Mouse (Mus musculus) forebrain, embryonic 12.5 days (tissue): ENCODE measurements at regions not wholly inside any gene's neighbourhood (a gene's known extent, or its start where the extent isn't known, plus 50 kb on each side); places are given as distances from the start of the nearest gene placed in this dataset.

ENCODE experiments used
- ATAC-seq: fragments of 200-750 bp; cut with Nextera tagmentation; 2 replicates; pipeline ENCODE4 v1.8.0; 2017; ENCODE audit warnings: moderate TSS enrichment; ENCODE audit not compliant: low FRiP score
- H3K27ac ChIP-seq: fragments of 300-500 bp; sonication (generic); 2 replicates; pipeline ENCODE4 v1.5.1; 2016; ENCODE audit warnings: mild to moderate bottlenecking
- H3K27me3 ChIP-seq: fragments of 300-500 bp; sonication (generic); 2 replicates; pipeline ENCODE4 v1.6.1; 2016; ENCODE audit warnings: mild to moderate bottlenecking
- H3K36me3 ChIP-seq: fragments of 300-500 bp; sonication (generic); replicated peaks from 2 replicates; pipeline ENCODE4 v1.6.1; 2016; ENCODE audit warnings: mild to moderate bottlenecking
- H3K4me1 ChIP-seq: fragments of 300-500 bp; sonication (generic); 2 replicates; pipeline ENCODE4 v1.6.1; 2016
- H3K4me2 ChIP-seq: fragments of 300-500 bp; sonication (generic); 2 replicates; pipeline ENCODE4 v1.6.1; 2016; ENCODE audit warnings: mild to moderate bottlenecking, moderate library complexity
- H3K4me3 ChIP-seq: fragments of 300-500 bp; sonication (generic); replicated peaks from 2 replicates; pipeline ENCODE4 v1.5.1; 2016; ENCODE audit warnings: mild to moderate bottlenecking
- H3K9ac ChIP-seq: fragments of 300-500 bp; sonication (generic); 2 replicates; pipeline ENCODE4 v1.6.1; 2016; ENCODE audit warnings: mild to moderate bottlenecking
- H3K9me3 ChIP-seq: fragments of 300-500 bp; sonication (generic); 2 replicates; pipeline ENCODE4 v1.6.1; 2016
- WGBS: fragments of 180-500 bp; shearing (Covaris S2); methylation state at CpG from one replicate; pipeline ENCODE4 v1.1.7; 2016; 5-methylcytosine and 5-hydroxymethylcytosine counted together

DNA sequence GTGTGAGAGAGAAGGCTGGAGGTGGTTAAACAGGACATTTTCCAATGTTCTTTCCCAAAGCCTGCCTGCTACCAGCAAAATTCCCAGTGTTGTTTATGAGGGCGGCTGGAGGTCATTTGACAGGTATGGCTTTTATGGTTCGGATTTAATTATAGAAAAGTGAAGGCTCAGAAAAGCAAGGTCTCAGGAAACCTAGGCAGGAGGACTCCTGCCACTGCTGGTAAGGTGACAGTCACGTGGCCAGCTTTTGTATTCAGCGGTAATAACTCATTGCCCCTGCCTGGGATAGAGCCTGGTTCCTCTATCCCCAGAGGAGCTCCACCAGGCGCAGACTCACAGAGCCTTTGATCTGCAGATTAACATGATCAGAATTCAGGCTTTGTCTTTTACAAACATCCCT is 235.2 kb upstream of the Hnrnpa3 start:
- Histone ChIP-seq H3K27ac (peak overlapping the region; percentile 84), H3K9ac (no peak overlapping the region), H3K4me1 (peaks cover 35% of the 10 kb centered on the region), H3K9me3 (no peaks in the 10 kb centered on the region), H3K36me3 (no peaks in the 10 kb centered on the region), H3K4me3 (no peak overlapping the region), H3K27me3 (no peaks in the 10 kb centered on the region), H3K4me2 (peak overlapping the region; percentile 34)
- ATAC-seq, result peak; percentile 79
- WGBS, result 25% methylated on average over 5 of the region's 5 CpGs

DNA sequence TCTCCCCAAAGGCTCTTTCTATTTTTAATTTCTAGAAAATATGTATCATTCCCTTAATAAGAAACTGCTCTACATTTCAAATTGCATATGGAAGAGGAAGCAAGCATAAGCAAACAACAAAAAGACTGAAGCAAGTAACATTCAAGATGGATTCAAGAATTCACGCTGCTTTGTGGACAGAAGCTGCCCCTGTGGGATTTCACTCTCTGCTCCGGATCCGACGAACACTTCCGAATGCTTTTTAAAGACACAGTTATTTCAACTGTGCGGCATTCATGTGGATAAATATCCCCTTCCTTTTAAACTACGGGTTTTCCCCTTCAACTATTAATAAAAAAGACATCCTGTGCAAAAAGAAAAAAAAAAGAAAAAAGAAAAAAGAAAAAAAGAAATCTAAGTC is 234.7 kb upstream of the Hnrnpa3 start:
- WGBS, result 26% methylated on average over 7 of the region's 7 CpGs
- ATAC-seq, result no peak
- Histone ChIP-seq H3K9ac (no peak overlapping the region), H3K36me3 (no peaks in the 10 kb centered on the region), H3K27ac (peak overlapping the region; percentile 85), H3K4me3 (no peak overlapping the region), H3K27me3 (no peaks in the 10 kb centered on the region), H3K9me3 (no peaks in the 10 kb centered on the region), H3K4me1 (peaks cover 35% of the 10 kb centered on the region), H3K4me2 (peak overlapping the region; percentile 21; the same call in 1 of the 2 replicates)

DNA sequence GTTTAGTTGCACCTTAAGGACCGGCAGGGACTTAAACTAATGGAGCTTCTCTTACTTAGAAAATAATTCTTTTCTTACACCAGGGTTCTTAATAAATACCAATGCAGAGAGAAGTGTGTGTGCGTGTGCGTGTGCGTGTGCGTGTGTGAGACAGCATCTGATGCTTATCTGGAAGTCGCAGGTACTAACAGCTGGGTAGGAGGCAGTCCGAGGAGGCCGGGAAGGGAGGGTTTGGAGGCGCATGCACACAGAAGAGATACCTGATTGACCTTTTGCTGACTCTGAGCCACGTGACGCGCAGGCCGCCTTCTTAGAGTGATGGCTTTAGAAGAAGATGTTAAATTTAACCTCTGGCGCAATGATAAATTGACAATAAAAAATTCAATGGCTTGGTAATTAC is 234.2 kb upstream of the Hnrnpa3 start:
- Histone ChIP-seq H3K9ac (no peak overlapping the region), H3K36me3 (no peaks in the 10 kb centered on the region), H3K4me3 (no peak overlapping the region), H3K4me2 (no peak overlapping the region; the same call in 1 of the 2 replicates), H3K9me3 (no peaks in the 10 kb centered on the region), H3K27ac (peak overlapping the region; percentile 85), H3K27me3 (no peaks in the 10 kb centered on the region), H3K4me1 (peaks cover 35% of the 10 kb centered on the region)
- peak; percentile 47 for ATAC-seq
- WGBS, result 66% methylated on average over 14 of the region's 14 CpGs

DNA sequence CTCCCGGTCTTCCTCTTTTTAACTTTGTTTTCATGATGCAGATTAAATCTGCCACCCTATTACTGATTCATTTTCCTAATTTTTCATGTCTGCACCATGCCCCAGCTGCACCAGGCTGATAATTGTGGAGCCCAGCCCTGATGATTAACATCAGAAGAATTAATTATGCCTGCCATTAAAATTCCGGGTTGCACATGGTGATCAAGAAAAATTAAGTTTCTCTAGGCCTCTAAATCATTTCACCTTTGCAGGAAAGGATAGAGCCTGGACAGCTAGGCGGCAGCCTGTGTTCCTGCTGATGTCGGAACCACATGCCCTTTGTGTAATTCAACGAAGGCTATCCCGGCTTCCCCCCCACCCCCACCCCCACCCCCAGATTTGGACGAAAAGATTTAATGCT is 233.7 kb upstream of the Hnrnpa3 start:
- H3K4me3 ChIP-seq, result no peak overlapping the region
- no peak overlapping the region for H3K9ac ChIP-seq
- 18% methylated on average over 7 of the region's 7 CpGs for WGBS
- no peaks in the 10 kb centered on the region for H3K9me3 ChIP-seq
- H3K4me2 ChIP-seq, result no peak overlapping the region
- H3K27me3 ChIP-seq, result no peaks in the 10 kb centered on the region
- peak overlapping the region; percentile 85 for H3K27ac ChIP-seq
- peak; percentile 47 for ATAC-seq
- H3K36me3 ChIP-seq, result no peaks in the 10 kb centered on the region
- peaks cover 35% of the 10 kb centered on the region for H3K4me1 ChIP-seq

DNA sequence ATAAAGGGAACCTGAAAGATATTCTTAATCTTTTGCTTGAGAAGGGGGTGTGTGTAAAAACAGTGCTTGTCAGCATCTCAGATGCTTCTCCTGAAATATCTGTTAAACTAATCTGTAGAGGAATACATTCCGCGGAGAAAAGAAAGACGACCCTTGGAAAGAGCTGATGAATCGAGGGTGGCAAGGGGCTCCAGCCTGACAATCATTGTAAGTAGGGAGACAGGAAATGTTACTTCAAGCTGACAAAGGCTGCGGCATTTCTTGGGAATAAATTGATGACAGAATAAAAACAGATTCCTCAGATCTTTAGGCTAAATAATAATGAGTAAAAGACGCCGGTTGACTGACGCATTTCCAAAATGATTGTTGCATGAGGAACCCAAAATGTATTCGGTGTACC is 233.3 kb upstream of the Hnrnpa3 start:
- no peak overlapping the region for H3K9ac ChIP-seq
- H3K4me3 ChIP-seq, result no peak overlapping the region
- H3K9me3 ChIP-seq, result no peaks in the 10 kb centered on the region
- ATAC-seq, result no peak
- H3K4me2 ChIP-seq, result no peak overlapping the region
- H3K4me1 ChIP-seq, result peaks cover 33% of the 10 kb centered on the region
- H3K36me3 ChIP-seq, result no peaks in the 10 kb centered on the region
- no peaks in the 10 kb centered on the region for H3K27me3 ChIP-seq
- WGBS, result 47% methylated on average over 9 of the region's 9 CpGs
- peak overlapping the region; percentile 85 for H3K27ac ChIP-seq

DNA sequence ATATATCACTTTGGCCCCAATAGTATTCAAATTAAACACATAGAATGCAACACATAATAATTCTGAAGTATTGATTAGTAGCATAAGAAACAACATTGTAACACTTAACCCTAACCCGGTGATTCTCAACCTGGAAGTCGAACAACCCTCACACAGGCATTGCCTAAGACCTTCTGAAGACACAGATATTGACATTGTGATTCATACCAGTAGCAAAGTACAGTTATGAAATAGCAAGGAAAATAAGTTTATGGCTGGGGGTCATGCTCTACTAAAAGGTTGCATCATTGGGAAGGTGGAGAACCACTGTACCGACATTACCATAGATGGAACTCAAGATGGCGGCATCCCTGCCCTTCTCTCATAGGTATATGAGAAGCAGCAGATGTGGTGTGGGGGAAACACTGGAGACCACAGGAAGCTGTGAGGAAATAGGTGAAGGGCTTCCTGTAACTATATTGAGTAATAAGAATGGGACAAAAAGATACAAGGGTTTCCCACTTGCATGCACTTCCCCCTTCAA is 231.1 kb upstream of the Hnrnpa3 start:
- no peak overlapping the region for H3K4me2 ChIP-seq
- no peak overlapping the region for H3K9ac ChIP-seq
- ATAC-seq, result no peak
- 98% methylated on average over 4 of the region's 4 CpGs for WGBS
- H3K9me3 ChIP-seq, result no peaks in the 10 kb centered on the region
- no peaks in the 10 kb centered on the region for H3K36me3 ChIP-seq
- no peak overlapping the region for H3K27ac ChIP-seq
- H3K4me3 ChIP-seq, result no peak overlapping the region
- H3K4me1 ChIP-seq, result peaks cover 28% of the 10 kb centered on the region
- no peaks in the 10 kb centered on the region for H3K27me3 ChIP-seq

DNA sequence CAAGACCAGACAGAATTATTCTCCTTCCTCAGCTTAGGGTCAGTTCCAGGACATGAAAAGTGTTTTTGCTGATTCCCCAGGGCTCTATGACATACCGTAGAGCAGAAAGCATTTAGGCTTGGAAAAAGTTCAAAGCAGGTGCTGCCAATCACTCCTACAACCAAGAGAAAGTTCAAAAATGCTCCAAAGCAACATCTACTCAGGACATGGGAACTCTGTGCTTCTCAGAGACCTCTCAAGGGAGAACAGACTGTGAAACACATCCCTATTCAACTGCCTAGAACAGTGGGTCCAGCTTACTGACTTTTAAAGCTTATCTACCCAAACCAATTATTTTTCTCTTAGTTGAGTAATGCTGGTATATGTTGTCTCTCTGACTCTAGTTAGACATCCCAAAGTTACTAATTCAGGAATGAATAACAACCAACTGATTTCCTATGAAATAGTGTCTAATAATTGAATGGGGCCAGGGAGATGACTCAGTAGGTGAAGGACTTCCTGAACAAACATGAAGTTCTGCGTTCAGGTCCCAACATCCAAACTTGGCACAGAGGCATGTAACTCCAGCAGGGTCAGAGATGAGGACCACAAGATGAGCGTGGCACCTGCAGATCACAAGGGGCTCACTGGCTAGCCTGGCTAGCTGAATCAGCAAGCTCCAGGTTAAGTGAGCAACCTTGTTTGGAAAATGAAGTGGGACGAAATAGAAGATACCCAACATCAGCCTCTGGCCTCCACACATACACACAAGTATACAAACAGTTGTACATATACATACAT is 228.7 kb upstream of the Hnrnpa3 start:
- no peak for ATAC-seq

DNA sequence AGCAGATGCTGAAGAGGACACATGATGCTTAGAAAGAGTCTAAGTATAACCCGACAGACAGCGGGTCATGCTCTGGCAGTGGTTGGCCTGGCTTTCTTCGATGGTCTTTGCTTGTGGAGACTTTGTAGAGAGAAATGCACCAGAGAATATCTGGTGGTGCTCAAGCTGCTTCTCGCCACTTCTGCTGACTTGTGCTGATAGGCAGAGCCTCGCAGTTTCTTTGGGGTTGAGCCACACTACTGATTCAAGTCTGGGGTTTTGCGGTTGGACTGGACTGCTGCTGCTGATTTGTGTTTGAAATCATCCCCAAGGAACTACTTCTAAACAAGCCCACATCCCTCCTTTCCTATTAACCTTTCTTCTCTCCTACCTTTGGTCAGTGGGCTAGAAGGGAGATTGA is 227.1 kb upstream of the Hnrnpa3 start:
- no peaks in the 10 kb centered on the region for H3K36me3 ChIP-seq
- no peaks in the 10 kb centered on the region for H3K9me3 ChIP-seq
- no peak overlapping the region for H3K27ac ChIP-seq
- H3K4me3 ChIP-seq, result no peak overlapping the region
- no peaks in the 10 kb centered on the region for H3K27me3 ChIP-seq
- no peak for ATAC-seq
- H3K9ac ChIP-seq, result no peak overlapping the region
- no peak overlapping the region for H3K4me2 ChIP-seq
- WGBS, result 88% methylated on average over 6 of the region's 6 CpGs
- H3K4me1 ChIP-seq, result peaks cover 3% of the 10 kb centered on the region; the same call in 1 of the 2 replicates

More for the DNA sequence above, 228.7 kb upstream of the Hnrnpa3 start:
- Histone ChIP-seq H3K27ac (no peak overlapping the region), H3K9ac (no peak overlapping the region), H3K27me3 (no peaks in the 10 kb centered on the region), H3K4me1 (peaks cover 7% of the 10 kb centered on the region), H3K4me3 (no peak overlapping the region), H3K4me2 (no peak overlapping the region), H3K9me3 (no peaks in the 10 kb centered on the region), H3K36me3 (no peaks in the 10 kb centered on the region)
- 92% methylated on average over 4 of the region's 4 CpGs for WGBS

DNA sequence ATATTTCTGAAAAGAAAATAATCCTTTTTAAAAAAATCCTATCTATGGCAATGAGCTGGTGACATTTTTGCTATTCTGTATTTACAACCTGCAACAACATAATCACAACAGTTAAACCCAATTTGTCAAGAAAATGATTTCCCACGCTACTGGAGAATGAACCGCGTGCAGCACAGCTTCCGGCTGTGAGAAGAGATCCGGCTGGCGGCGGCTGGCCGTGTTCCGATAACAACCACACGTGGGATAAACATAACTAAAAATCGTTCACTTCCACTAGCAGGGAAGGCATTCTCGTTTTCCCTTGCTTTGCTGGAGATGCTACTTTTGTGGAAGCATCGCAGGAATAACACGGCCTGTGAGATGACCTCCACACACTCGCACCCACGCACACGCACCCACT is 224.5 kb upstream of the Hnrnpa3 start:
- 93% methylated on average over 17 of the region's 17 CpGs for WGBS

DNA sequence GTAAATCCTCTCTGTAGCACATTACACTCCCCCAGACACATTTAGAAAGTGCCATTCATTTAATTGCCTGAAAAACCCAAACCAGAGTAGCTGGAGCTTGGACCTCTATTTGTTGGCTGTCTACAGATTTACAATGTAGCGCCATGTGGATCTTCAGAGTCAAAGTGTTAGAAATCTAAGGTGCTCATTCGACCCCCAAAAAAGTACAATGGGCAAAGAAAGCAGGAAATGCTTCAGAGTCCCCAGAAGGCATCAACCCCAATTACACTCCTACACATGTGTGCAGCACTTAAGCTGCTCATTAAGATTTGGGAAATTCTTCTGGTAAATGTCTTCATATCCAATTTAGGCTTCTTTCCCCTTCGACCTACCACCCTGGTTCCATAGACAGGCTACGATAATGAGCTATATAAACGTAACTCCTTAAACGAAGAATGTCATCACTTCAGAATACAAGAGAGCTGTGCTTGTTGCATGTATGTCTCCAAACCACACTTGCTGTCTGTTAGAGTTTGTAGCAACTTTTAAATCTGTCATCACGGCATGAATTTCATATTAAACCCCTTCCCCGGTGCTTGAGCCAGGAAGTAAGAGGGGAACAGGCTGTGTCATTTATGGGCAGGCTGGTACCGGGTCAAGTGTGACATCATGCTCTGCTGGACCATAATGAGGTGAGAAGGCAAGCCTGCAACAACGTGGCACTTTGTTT is 219.4 kb upstream of the Hnrnpa3 start:
- H3K27ac ChIP-seq, result no peak overlapping the region
- WGBS, result 76% methylated on average over 10 of the region's 10 CpGs
- H3K9me3 ChIP-seq, result no peaks in the 10 kb centered on the region
- H3K9ac ChIP-seq, result no peak overlapping the region
- no peak overlapping the region for H3K4me3 ChIP-seq
- no peaks in the 10 kb centered on the region for H3K36me3 ChIP-seq
- ATAC-seq, result no peak
- peaks cover 8% of the 10 kb centered on the region; the same call in 1 of the 2 replicates for H3K4me1 ChIP-seq
- no peaks in the 10 kb centered on the region for H3K27me3 ChIP-seq
- no peak overlapping the region for H3K4me2 ChIP-seq

More for the DNA sequence above, 224.5 kb upstream of the Hnrnpa3 start:
- H3K4me3 ChIP-seq, result no peak overlapping the region
- H3K4me1 ChIP-seq, result peaks cover 3% of the 10 kb centered on the region; the same call in 1 of the 2 replicates
- H3K4me2 ChIP-seq, result no peak overlapping the region
- no peak for ATAC-seq
- no peak overlapping the region for H3K9ac ChIP-seq
- H3K27ac ChIP-seq, result no peak overlapping the region
- H3K9me3 ChIP-seq, result no peaks in the 10 kb centered on the region
- H3K27me3 ChIP-seq, result no peaks in the 10 kb centered on the region
- H3K36me3 ChIP-seq, result no peaks in the 10 kb centered on the region

DNA sequence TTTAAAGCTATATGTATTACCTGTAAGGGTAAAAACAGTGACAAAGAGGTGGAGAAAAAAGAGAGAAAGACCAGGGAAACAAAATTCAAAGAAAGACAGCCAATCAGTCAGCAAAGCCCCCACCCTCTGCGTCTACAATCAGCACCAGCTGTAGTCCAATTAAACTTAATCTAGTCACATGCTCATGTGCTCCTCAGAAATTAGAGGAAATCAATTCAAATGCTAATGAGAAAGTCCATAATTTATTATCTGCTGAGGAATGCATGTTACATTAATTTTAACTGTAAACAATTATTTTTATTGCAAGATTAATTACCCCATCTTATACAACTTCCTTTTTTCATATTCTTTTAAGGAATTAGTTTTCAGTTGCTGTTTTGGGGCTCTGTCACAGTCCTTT is 216.4 kb upstream of the Hnrnpa3 start:
- peak; percentile 75; the same call in 1 of the 2 replicates for ATAC-seq
- 24% methylated on average over 1 of the region's 1 CpGs for WGBS
- Histone ChIP-seq H3K4me3 (no peak overlapping the region), H3K27me3 (no peaks in the 10 kb centered on the region), H3K9me3 (no peaks in the 10 kb centered on the region), H3K27ac (no peak overlapping the region), H3K9ac (no peak overlapping the region), H3K36me3 (no peaks in the 10 kb centered on the region), H3K4me2 (no peak overlapping the region), H3K4me1 (peaks cover 8% of the 10 kb centered on the region; the same call in 1 of the 2 replicates)

DNA sequence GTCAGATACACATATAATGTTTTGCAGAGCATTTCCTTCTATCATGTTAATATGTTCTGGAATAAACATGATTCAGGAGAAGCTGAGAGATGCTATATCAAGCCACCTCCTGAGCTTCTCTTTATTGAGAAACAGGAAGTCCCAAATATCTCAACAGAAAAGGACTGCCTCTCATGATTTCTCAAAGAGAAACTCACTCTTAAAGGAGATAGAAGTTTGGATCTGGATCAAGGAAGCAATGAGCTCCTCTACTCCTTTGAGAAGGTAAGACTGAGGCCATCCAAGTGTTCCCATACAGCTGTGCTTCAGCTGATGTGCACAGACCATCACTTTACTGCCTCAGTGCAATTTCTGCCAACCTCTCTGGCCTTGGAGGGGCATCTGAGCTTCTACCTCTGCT is 213.9 kb upstream of the Hnrnpa3 start:
- ATAC-seq, result no peak
- H3K36me3 ChIP-seq, result no peaks in the 10 kb centered on the region
- no peaks in the 10 kb centered on the region for H3K27me3 ChIP-seq
- peaks cover 9% of the 10 kb centered on the region; the same call in 1 of the 2 replicates for H3K4me1 ChIP-seq
- no peaks in the 10 kb centered on the region for H3K9me3 ChIP-seq
- H3K4me2 ChIP-seq, result no peak overlapping the region
- no peak overlapping the region for H3K9ac ChIP-seq
- H3K27ac ChIP-seq, result no peak overlapping the region
- no peak overlapping the region for H3K4me3 ChIP-seq
